Mouse (Mus musculus): ENCODE measurements at regions not wholly inside any gene's neighbourhood (a gene's known extent, or its start where the extent isn't known, plus 50 kb on each side); places are given as distances from the start of the nearest gene placed in this dataset.

DNA sequence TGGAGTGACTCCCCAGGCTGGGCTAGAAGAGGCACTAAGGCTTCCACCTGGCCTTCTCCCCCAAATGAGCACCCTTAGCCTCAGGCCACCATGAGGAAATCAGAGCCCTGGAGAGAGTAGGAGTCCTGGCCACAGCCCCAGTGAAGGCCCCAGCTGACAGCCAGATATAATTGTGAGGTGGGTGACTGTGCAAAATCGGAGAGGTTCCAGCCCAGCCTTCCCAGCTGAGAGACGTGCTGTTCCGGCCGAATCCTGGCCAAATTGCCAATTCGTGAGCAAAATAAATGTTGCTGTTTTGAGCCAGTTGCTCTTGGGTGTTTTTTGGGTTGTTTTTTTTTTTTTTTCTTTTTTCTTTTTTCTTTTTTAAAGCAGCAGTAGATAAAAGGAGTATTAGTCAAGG lies 169.9 kb upstream of the Il12b start:
- H3K4me2 ChIP-seq (replicated peaks): no peak overlapping the region
- H3K9me3 ChIP-seq (ENCODE audit: control insufficient read depth, low read length): no peaks in the 10 kb centered on the region
- no peaks in the 10 kb centered on the region for H3K27me3 ChIP-seq (ENCODE audit: control insufficient read depth, insufficient read depth, low read length)
- no peaks in the 10 kb centered on the region for H3K4me1 ChIP-seq (replicated peaks; ENCODE audit: control insufficient read depth, insufficient read depth, low read length)
- H3K4me3 ChIP-seq (replicated peaks; ENCODE audit: low read length): no peak overlapping the region
- no peak overlapping the region for H3K27ac ChIP-seq
- H3K36me3 ChIP-seq (replicated peaks; ENCODE audit: control insufficient read depth, insufficient read depth): no peaks in the 10 kb centered on the region
- ATAC-seq (ENCODE audit: low FRiP score) (no peak), DNase-seq (ENCODE audit: low spot score) (no peak)
- no peak overlapping the region for H3K9ac ChIP-seq
- 85% methylated on average over 5 of the region's 5 CpGs for WGBS

DNA sequence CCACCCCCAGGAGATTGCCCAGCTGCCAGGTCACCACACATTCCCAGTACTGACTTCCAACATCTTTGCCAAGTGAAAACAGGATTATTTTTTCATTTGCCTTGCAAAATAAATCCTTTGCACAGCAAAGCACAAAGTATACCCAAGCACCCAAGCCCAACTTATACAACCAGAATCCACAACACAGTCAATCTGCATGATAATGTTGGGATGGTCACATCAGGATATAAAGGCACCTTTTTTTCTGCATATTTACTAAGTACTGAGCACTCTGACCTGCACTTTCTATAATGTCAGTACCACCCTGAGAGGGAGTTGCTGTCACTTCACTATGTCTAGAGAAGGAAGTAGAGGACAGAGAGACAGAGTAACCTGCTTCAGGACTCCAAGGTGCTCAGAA lies 164.4 kb upstream of the Il12b start:
- no peak overlapping the region for H3K27ac ChIP-seq
- DNase-seq (ENCODE audit: low spot score) (no peak), ATAC-seq (ENCODE audit: low FRiP score) (no peak)
- H3K4me3 ChIP-seq (replicated peaks; ENCODE audit: low read length): no peak overlapping the region
- no peaks in the 10 kb centered on the region for H3K4me1 ChIP-seq (replicated peaks; ENCODE audit: control insufficient read depth, insufficient read depth, low read length)
- H3K9me3 ChIP-seq (ENCODE audit: control insufficient read depth, low read length): no peaks in the 10 kb centered on the region
- no peak overlapping the region for H3K9ac ChIP-seq
- H3K27me3 ChIP-seq (ENCODE audit: control insufficient read depth, insufficient read depth, low read length): no peaks in the 10 kb centered on the region
- H3K4me2 ChIP-seq (replicated peaks): no peak overlapping the region
- H3K36me3 ChIP-seq (replicated peaks; ENCODE audit: control insufficient read depth, insufficient read depth): no peaks in the 10 kb centered on the region

DNA sequence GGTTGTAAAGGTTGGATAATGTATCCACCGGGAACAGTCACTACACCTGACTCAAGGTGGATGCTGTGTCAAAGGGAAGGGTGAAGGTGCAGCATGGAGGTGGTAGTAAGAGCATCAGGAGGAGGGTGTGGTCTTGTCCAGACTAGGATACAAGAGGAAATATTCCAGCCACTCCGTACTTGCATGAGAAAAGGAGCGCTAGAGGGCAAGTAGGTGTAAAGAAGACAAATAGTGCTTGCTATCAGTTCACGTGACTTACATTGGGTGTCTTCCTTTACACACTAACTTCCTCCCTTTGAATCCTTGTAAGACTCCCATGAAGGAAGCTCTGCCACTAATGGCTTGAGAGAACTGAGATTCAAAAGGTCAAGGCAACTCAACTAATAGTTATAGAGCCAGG lies 161.8 kb upstream of the Il12b start:
- Histone ChIP-seq H3K9ac (no peak overlapping the region), H3K4me1 (replicated peaks; ENCODE audit: control insufficient read depth, insufficient read depth, low read length) (no peaks in the 10 kb centered on the region), H3K27ac (no peak overlapping the region), H3K4me3 (replicated peaks; ENCODE audit: low read length) (no peak overlapping the region), H3K27me3 (ENCODE audit: control insufficient read depth, insufficient read depth, low read length) (no peaks in the 10 kb centered on the region), H3K4me2 (replicated peaks) (no peak overlapping the region), H3K36me3 (replicated peaks; ENCODE audit: control insufficient read depth, insufficient read depth) (no peaks in the 10 kb centered on the region), H3K9me3 (ENCODE audit: control insufficient read depth, low read length) (no peaks in the 10 kb centered on the region)
- no peak for ATAC-seq (ENCODE audit: low FRiP score)
- no peak for DNase-seq (ENCODE audit: low spot score)
- WGBS: 91% methylated on average over 4 of the region's 4 CpGs

DNA sequence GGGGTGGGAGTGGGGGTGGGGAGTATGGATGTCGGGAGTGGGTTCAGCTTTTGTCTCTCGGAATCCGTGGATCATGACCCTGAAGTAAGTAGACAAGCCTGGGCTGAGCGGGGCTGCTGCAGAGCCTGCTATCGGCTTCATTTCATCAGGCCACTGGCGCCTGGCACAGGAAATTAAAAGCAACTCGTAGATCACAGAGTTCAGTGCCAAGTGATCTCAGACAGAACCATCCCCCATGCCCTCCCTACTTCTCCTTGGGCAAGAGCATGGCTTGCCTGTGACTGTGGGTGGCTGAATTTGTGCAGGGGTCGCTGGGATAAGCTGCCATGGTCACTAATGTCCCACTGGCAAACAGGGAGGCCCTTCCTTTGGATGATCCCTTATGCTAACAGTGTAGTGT lies 161.3 kb upstream of the Il12b start:
- Histone ChIP-seq H3K4me1 (replicated peaks; ENCODE audit: control insufficient read depth, insufficient read depth, low read length) (no peaks in the 10 kb centered on the region), H3K9me3 (ENCODE audit: control insufficient read depth, low read length) (no peaks in the 10 kb centered on the region), H3K4me3 (replicated peaks; ENCODE audit: low read length) (no peak overlapping the region), H3K27me3 (ENCODE audit: control insufficient read depth, insufficient read depth, low read length) (no peaks in the 10 kb centered on the region), H3K9ac (no peak overlapping the region), H3K27ac (no peak overlapping the region), H3K36me3 (replicated peaks; ENCODE audit: control insufficient read depth, insufficient read depth) (no peaks in the 10 kb centered on the region), H3K4me2 (replicated peaks) (no peak overlapping the region)
- WGBS: 82% methylated on average over 8 of the region's 8 CpGs
- DNase-seq (ENCODE audit: low spot score) (no peak), ATAC-seq (ENCODE audit: low FRiP score) (no peak)

DNA sequence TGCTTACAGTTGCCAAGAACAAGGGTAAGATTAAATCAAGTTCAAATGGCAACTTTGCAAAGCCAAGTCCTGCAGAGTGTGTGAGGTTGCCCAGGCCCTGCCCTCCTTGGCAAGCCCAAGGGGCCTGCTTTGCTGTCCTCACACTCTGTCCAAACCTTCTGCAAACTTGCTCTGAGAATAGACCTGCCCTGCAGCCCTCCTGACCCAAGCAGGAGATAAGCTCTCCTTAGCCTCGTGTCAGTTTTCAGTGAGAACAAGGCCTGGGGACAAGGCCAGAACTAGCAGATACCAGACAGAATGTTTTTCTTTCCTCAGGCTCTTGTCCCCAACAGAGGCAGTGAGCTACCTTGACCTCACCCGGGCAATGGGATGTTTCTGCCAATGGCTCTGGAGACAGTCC lies 156.7 kb upstream of the Il12b start:
- H3K4me2 ChIP-seq (replicated peaks): no peak overlapping the region
- H3K36me3 ChIP-seq (replicated peaks; ENCODE audit: control insufficient read depth, insufficient read depth): no peaks in the 10 kb centered on the region

DNA sequence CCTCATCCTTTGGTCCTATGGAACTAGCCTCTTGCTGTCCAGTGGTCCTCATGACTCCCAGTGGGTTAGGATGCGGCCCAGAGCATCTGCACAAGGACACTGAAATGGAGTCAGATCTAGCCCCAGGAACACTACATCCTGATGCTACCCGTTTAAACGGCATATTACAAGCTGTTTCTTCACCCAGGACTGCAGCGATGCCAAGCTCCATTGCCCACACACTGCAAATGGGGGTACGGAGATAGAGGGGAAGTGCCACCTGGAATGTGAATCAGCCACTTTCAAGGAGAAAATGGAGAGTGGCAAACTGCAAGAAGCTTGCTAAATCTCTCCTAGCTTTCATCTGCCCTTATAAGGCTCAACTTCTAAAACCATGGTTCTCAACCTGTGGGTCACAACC lies 148.0 kb upstream of the Il12b start:
- Histone ChIP-seq H3K9ac (no peak overlapping the region), H3K27ac (no peak overlapping the region), H3K4me1 (replicated peaks; ENCODE audit: control insufficient read depth, insufficient read depth, low read length) (no peaks in the 10 kb centered on the region), H3K9me3 (ENCODE audit: control insufficient read depth, low read length) (no peaks in the 10 kb centered on the region), H3K4me3 (replicated peaks; ENCODE audit: low read length) (no peak overlapping the region), H3K4me2 (replicated peaks) (no peak overlapping the region), H3K27me3 (ENCODE audit: control insufficient read depth, insufficient read depth, low read length) (no peaks in the 10 kb centered on the region), H3K36me3 (replicated peaks; ENCODE audit: control insufficient read depth, insufficient read depth) (no peaks in the 10 kb centered on the region)
- DNase-seq (ENCODE audit: low spot score) (no peak), ATAC-seq (ENCODE audit: low FRiP score) (no peak)
- WGBS: 88% methylated on average over 5 of the region's 5 CpGs

More for the DNA sequence above, 156.7 kb upstream of the Il12b start:
- Histone ChIP-seq H3K4me1 (replicated peaks; ENCODE audit: control insufficient read depth, insufficient read depth, low read length) (no peaks in the 10 kb centered on the region), H3K4me3 (replicated peaks; ENCODE audit: low read length) (no peak overlapping the region), H3K9me3 (ENCODE audit: control insufficient read depth, low read length) (no peaks in the 10 kb centered on the region), H3K27me3 (ENCODE audit: control insufficient read depth, insufficient read depth, low read length) (no peaks in the 10 kb centered on the region), H3K9ac (no peak overlapping the region), H3K27ac (no peak overlapping the region)
- ATAC-seq (ENCODE audit: low FRiP score) (no peak), DNase-seq (ENCODE audit: low spot score) (no peak)
- WGBS: 76% methylated on average over 2 of the region's 2 CpGs

DNA sequence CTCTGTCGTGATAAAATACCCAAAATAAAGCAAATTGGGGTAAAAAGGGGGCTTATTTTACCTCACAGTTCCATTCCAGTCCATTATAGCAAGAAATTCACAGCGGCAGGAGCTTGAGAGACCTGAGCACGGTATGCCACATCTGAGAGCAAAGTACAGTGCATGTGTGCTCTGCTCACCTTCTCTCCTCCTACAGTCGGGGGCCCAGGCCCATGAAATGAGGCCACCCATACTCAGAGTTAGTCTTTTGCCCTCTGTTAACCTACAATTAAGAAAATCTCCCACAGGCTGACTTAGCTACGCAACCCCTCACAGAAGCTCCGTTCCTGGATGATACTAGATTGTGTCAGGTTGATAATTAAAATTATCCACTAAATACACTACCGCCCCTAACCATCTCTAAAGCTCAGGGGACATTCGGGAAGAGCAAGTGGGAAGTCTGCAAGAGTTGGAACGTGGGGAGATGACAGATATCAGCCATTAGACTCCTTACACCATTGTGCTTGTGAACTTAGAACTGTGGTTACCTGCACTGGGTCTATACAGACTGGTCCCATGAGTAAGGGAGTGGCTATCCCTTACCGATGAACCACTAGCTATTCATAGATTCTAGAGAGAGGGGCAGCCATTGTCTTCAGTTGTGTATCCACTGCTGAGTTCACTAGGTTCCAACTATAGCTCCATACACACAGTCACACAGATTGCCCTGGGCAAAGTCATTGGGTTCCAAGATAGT lies 139.3 kb upstream of the Il12b start:
- Histone ChIP-seq H3K9ac (no peak overlapping the region), H3K4me1 (replicated peaks; ENCODE audit: control insufficient read depth, insufficient read depth, low read length) (no peaks in the 10 kb centered on the region), H3K4me2 (replicated peaks) (no peak overlapping the region), H3K36me3 (replicated peaks; ENCODE audit: control insufficient read depth, insufficient read depth) (no peaks in the 10 kb centered on the region), H3K27ac (no peak overlapping the region), H3K9me3 (ENCODE audit: control insufficient read depth, low read length) (no peaks in the 10 kb centered on the region), H3K27me3 (ENCODE audit: control insufficient read depth, insufficient read depth, low read length) (no peaks in the 10 kb centered on the region), H3K4me3 (replicated peaks; ENCODE audit: low read length) (no peak overlapping the region)
- DNase-seq (ENCODE audit: low spot score) (no peak), ATAC-seq (ENCODE audit: low FRiP score) (no peak)
- 85% methylated on average over 10 of the region's 10 CpGs for WGBS

DNA sequence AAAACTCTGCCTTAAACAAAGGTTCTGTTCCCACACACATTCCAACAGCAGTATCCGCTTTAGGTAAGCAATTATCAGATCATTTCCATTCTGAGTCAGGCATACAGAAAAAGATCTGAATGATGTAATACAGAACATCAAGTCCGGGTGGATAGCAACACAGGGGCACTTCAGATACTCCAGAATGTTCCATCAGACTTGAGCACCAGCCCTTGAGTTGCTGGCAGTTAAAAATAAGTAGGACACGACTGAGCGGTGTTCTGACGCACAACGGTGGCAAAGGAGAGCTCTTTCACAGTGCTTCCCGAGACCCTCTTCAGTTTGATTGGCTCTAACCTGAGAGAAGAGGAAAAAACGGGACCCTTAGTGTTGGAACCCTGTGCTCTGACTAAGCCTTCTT lies 138.2 kb upstream of the Il12b start:
- no peak overlapping the region for H3K4me2 ChIP-seq (replicated peaks)
- no peaks in the 10 kb centered on the region for H3K9me3 ChIP-seq (ENCODE audit: control insufficient read depth, low read length)
- H3K36me3 ChIP-seq (replicated peaks; ENCODE audit: control insufficient read depth, insufficient read depth): no peaks in the 10 kb centered on the region
- H3K27me3 ChIP-seq (ENCODE audit: control insufficient read depth, insufficient read depth, low read length): no peaks in the 10 kb centered on the region
- ATAC-seq (ENCODE audit: low FRiP score) (no peak), DNase-seq (ENCODE audit: low spot score) (no peak)
- H3K27ac ChIP-seq: no peak overlapping the region
- no peaks in the 10 kb centered on the region for H3K4me1 ChIP-seq (replicated peaks; ENCODE audit: control insufficient read depth, insufficient read depth, low read length)
- H3K9ac ChIP-seq: no peak overlapping the region
- WGBS: 80% methylated on average over 8 of the region's 8 CpGs
- H3K4me3 ChIP-seq (replicated peaks; ENCODE audit: low read length): no peak overlapping the region

DNA sequence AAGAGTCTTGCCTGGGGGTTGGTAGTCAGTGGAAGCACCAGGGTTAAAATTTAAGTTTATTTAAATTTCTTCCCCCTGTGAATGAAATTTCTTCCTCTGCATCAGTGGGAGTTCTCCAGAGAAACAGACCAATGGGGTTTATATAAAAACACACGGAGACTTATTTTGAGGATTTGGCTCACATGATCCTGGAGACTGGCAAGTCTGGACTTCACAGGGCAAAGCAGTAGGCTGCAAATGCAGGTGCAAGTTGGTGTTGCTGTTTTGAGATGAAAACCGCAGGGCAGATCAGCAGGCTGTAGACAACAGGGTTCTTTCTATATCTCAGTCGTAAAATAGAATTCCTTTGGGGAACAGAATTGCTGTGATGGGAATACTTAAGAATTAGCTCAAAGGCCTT lies 137.3 kb upstream of the Il12b start:
- Histone ChIP-seq H3K4me2 (replicated peaks) (no peak overlapping the region), H3K27me3 (ENCODE audit: control insufficient read depth, insufficient read depth, low read length) (no peaks in the 10 kb centered on the region), H3K9ac (no peak overlapping the region), H3K36me3 (replicated peaks; ENCODE audit: control insufficient read depth, insufficient read depth) (no peaks in the 10 kb centered on the region), H3K27ac (no peak overlapping the region), H3K4me3 (replicated peaks; ENCODE audit: low read length) (no peak overlapping the region), H3K9me3 (ENCODE audit: control insufficient read depth, low read length) (no peaks in the 10 kb centered on the region), H3K4me1 (replicated peaks; ENCODE audit: control insufficient read depth, insufficient read depth, low read length) (no peaks in the 10 kb centered on the region)
- DNase-seq (ENCODE audit: low spot score) (no peak), ATAC-seq (ENCODE audit: low FRiP score) (no peak)
- WGBS: 88% methylated on average over 3 of the region's 3 CpGs

DNA sequence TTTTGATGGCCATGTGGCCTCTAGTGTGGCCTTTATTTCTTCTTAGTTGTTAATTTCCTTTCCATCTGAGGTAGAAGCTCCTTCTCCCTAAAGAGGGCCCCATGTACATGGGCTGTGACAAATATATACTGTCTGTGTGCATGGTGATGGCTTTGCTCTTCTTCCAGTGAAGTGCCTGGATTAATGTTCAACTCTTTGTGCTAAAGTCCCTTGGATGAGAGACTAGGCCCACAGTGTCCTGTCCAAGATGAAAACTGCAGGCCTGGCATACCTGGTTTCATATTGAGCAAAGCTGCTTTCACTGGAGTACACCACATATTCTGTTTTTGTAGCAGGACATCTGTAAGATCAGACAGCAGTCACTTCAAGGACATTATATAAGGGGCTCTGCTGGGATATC lies 127.6 kb upstream of the Il12b start:
- Histone ChIP-seq H3K27ac (no peak overlapping the region), H3K4me3 (replicated peaks; ENCODE audit: low read length) (no peak overlapping the region), H3K4me2 (replicated peaks) (no peak overlapping the region), H3K4me1 (replicated peaks; ENCODE audit: control insufficient read depth, insufficient read depth, low read length) (no peaks in the 10 kb centered on the region), H3K27me3 (ENCODE audit: control insufficient read depth, insufficient read depth, low read length) (no peaks in the 10 kb centered on the region), H3K9me3 (ENCODE audit: control insufficient read depth, low read length) (no peaks in the 10 kb centered on the region), H3K36me3 (replicated peaks; ENCODE audit: control insufficient read depth, insufficient read depth) (no peaks in the 10 kb centered on the region), H3K9ac (no peak overlapping the region)
- no peak for ATAC-seq (ENCODE audit: low FRiP score)
- DNase-seq (ENCODE audit: low spot score): no peak
